Mouse (Mus musculus): Measurements from ENCODE around the gene Rbks.

The Rbks gene

GRCm38 (mm10) chr5:31696971-31697643 is at the start of gene Rbks:
Gene Rbks, minus strand, starts transcription at chr5:31697627.
- peak in 1 of 2 experiments; percentile 40 for DNase-seq (ENCODE audit: low spot score in 2 of 2)

- DNase-seq (ENCODE audit: low spot score in 2 of 2) = no peak
Observed at GRCm38 (mm10) chr5:31742521-31743031, 45.1 kb upstream of the Rbks start.

DNA sequence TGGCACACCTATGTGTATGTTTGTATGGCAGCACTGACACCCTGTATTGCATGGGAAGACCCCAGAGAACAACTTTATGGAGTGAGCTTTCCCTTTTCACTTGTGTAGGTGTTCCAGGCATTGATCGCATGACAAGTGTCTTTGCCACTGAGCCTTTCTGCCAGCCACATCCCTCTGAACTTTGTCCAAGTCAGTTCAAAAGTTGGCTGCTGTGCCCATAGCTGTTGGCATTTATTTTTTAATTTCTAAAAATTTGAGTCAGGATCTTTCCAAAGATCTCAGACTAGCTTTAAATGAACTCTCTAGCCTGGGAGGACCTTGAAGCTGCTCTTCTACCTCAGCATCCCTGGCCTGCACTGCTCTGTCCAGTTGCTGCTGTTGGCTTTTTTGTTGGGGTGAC is 44.5 kb upstream of the Rbks start:
- no peak for DNase-seq (ENCODE audit: low spot score in 2 of 2)

DNA sequence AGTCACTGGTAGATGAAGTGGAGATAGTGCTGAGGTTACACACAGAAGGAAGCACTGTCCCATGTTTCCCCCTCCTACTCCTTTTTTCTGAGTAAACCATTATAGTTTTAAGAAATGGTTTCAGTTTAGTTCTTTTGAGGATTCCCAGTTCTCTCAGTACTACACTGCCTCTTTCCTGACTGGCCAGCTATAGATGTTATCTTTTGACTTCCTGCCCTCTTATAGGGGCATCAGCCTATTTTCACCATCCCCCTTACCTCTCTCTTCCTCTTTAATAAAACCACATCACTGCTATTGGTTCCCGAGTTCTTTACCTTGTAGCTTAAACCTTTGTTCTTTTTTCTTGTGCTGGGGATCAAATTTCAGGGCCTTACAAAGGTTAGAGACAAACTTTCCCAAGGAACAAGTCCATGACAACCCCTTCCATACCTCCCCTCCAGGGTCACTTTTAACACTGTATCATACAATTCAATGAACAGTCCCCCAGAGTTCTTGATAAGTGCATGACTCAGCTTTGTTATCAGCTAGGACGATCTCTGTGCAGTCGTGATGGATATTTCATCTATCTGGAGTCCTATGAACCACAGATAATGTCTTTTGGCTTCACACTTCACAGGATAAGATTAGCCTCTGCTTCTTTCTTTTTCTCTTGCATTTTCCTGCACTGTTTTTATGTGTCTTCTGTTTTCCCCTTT is 35.4 kb upstream of the Rbks start:
- DNase-seq (ENCODE audit: low spot score in 2 of 2) = no peak

DNA sequence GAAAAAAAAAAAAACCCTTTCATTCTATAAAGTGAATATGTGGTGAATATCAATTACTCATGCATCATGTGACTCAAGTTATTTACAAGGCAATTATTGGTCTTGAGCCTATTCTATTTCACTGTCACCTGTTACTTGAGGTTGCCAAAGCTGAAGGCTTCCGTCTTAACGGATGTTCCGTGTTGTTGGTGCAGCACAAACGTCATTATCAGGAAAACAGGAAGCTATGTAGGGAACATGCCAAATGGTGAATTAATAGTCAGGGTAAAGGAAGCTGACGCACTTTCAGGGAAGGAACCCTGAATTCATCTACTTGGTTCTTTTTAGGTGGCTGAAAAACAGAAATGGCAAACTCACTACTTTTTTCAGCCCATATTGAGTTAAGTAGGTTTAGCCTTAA is 30.0 kb upstream of the Rbks start:
- no peak for DNase-seq (ENCODE audit: low spot score in 2 of 2)

DNA sequence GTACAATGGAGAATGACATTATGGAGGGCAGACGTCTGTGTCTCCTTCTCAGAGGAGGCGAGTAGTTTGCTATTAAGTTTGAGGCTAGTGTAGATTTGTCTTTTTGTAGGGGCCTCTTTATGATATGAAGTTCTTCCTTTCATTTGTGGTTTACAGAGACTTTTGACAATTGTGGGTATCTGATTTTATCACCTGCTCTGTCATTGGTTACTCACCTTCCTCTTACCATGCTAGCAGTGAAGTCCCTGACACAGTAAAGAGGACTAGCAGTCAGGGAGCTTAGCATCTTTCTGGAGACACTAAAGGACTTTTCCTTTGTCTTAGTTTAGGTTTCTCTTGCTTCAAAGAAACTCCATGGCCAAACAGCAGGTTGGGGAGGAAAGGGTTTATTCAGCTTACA is 28.5 kb upstream of the Rbks start:
- no peak for DNase-seq (ENCODE audit: low spot score in 2 of 2)

DNA sequence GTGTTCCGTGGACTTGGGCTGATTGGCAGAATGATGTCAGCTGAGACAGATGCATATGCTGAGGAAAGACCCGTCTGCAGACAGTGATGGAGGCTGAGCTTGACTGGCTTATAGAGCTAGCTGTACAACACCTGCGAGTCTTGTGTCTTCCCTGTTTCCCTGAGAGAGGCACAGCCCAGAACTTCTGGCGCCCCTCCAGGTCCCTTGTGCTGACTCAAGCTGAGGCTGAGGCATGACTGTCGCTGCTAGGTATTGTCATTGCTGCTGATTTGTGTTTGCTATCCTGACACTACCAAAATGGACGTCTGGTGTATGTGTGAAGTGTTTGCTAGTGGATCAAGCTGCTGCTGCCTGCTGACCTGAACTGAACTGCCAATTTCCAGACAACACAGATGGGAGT is 27.1 kb upstream of the Rbks start:
- no peak for DNase-seq (ENCODE audit: low spot score in 2 of 2)

DNA sequence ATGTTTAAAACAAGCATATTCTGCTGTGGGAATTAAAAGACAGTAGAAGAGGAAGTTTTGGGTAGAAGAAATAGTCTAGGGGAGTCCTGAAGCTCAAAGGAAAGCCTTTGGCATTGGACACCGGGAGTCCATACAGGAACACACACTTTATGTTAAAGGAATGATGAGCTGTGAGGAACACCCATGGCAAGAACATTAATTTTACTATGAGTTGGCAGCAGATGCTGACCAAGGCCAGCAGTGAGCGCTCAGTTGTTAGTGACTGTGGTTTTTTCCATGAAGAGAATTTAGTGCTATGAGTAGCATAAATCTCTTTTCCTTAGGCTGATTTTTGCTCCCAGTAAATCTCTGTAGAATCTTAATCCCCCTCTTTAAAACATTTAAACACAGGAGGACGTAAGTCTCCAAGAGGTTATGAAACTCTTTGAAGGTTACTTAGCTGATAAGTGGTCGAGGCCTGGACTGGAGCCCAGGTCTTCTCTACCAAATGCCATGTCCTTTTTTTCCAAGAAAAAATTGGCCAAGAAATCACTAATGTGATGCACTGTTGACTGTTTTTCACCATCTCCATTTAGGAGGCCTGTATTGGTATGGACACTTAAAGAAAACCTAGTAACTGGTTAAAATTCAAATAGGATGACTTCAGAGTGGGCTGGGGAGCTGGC is 18.2 kb upstream of the Rbks start:
- DNase-seq (ENCODE audit: low spot score in 2 of 2) = no peak

- no peak for DNase-seq (ENCODE audit: low spot score in 2 of 2)
Observed at GRCm38 (mm10) chr5:31713841-31714264, 16.4 kb upstream of the Rbks start.

DNA sequence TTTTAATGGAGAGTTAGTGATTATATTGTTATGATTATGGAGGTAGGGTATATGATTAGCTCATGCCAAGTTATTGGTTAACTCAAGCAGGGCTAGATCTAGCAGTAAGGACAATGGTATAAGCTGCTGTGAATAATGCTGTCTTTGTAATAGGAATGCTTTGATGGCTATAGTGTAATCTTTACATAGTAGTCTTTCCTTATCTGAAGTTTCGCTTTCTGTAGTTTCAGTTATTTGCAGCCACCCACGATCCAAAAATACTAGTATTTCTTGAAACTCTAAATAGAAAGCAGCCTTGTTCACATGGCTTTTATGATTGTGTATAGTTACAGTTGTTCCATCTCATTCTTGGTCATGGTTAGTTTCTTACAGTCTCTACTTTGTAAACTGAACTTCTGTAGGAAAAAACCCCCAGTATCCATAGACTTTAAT is 15.9 kb upstream of the Rbks start:
- no peak for DNase-seq (ENCODE audit: low spot score in 2 of 2)

DNA sequence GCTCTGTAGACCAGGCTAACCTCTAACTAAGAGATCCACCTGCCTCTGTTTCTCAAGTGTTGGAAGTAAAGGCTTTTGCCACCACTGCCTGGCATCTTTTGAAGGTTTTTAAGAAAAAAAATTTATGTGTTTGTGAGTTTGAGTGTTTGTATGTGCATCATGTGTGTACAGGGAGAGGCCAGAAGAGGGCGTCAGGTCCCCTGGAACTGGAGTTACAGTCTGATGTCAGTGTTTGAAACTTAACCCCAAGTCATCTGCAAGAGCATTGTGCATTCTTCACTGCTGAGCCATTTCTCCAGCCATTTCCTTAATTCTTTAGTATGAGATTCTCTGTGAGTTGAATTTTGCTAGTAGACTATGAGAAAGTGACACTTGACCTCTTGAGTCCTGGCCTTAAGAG is 12.0 kb upstream of the Rbks start:
- DNase-seq (ENCODE audit: low spot score in 2 of 2) = no peak

DNA sequence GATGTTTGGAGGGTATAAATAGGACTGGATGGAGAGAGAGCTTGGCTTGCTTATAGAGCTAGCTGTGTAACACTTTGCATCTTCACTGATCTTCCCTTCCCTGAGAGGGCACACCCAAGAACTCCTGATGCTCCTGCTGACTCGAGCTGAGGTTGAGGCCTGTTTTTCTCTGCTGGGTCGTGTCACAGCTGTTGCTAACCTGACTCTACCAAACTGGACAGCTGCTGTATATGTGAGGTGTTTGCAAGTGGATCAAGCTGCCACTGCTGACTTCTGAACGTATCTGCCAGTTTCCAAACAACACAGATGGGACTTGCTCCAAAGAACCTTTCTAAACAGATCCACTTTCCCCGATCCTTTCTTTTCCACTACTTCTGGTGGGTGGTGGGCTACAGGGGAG is 9.4 kb upstream of the Rbks start:
- no peak for DNase-seq (ENCODE audit: low spot score in 2 of 2)

GRCm38 (mm10) chr5:31704971-31705370 is 7.5 kb upstream of the Rbks start:
- DNase-seq (ENCODE audit: low spot score in 2 of 2) = no peak

- no peak for DNase-seq (ENCODE audit: low spot score in 2 of 2)
Observed at GRCm38 (mm10) chr5:31699397-31699796, 2.0 kb upstream of the Rbks start.

- DNase-seq (ENCODE audit: low spot score in 2 of 2) = no peak
Observed at GRCm38 (mm10) chr5:31698931-31699330, 1.5 kb upstream of the Rbks start.

DNA sequence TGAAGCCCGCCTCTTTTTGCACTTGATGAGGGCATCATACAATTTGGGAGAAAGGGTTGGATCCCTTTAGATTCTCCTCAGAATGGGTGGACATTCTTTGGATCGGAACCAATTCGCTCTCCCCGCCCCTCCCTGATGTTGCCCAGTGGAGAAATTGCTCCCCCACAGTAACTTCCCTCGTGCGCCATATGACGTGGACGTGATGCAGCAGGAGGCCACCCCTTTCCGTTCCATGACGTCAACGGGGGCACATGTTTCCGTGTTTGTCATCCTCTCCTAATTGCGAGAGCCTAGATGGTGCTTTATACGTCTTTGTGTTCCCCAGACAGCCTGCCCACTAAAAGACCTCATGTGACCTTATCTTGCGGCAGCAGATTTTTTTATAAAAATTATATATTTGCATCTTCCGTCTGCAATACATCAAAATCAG is 885 bp upstream of the Rbks start:
- DNase-seq (ENCODE audit: low spot score in 2 of 2) = peak; percentile 79 to 89

- DNase-seq (ENCODE audit: low spot score in 2 of 2) = peak; percentile 92 to 97
Observed at GRCm38 (mm10) chr5:31697644-31698296, 343 bp upstream of the Rbks start, which contains the start of gene Babam2. Gene Babam2, plus strand, starts transcription at chr5:31697684.

GRCm38 (mm10) chr5:31693191-31693590 is 4.2 kb downstream of the Rbks start:
- DNase-seq (ENCODE audit: low spot score in 2 of 2) = no peak

GRCm38 (mm10) chr5:31687972-31688371 is 9.5 kb downstream of the Rbks start:
- DNase-seq (ENCODE audit: low spot score in 2 of 2) = no peak

DNA sequence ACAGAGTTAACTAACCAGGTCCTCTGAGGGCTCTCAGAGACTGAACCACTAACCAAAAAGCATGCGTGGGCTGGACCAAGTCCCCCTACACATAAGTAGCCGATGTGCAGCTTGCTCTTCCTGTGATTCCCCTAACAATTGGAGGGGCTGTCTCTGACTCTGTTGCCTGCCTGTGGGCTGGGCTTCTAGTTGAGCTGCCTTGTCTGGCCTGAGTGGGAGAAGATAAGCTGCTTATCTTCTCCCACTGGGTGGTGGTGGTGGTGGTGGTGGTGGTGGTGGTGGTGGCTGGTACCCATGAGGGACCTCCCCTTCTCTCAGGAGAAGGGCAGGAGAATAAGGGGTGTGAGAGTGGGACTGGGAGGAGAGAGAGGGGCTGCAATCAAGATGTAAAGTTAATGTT is 11.4 kb downstream of the Rbks start:
- DNase-seq (ENCODE audit: low spot score in 2 of 2) = peak in 1 of 2 experiments; percentile 37

GRCm38 (mm10) chr5:31682305-31682704 is 15.1 kb downstream of the Rbks start:
- DNase-seq (ENCODE audit: low spot score in 2 of 2) = no peak

GRCm38 (mm10) chr5:31680183-31680582 is 17.2 kb downstream of the Rbks start:
- DNase-seq (ENCODE audit: low spot score in 2 of 2) = no peak

Data from spleen, postnatal 4 days (tissue).